Mouse (Mus musculus): Measurements from ENCODE around the gene Gtf2f2. TPM values are rescaled to one million over a fixed set of nuclear protein-coding genes. Genes with fewer than 3 reads are reported as not detected.

The Gtf2f2 gene
- polyA plus RNA-seq, 1 experiment from 2014 or later: 37.9 TPM

DNA sequence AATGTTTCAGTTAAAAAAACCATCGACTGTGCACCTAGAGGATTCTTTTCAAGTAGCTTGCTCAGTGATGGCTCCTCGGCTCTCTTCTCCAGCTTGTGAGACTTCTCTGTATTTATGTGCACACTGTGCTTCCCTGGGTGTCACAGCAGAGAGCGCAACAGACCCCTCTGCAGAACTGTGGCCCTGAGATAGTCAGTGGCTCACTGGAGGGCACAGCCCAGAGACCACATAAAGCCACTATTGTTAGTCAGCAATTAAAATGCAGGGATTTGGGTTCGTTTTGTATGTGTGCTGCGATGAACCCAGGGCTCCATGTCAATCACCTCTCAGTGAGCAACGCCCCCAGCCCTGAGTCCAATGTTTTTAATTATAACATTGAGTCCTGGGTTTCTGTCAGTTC is 159.8 kb downstream of the Gtf2f2 start:
- ATAC-seq (replicated peaks; ENCODE audit: low FRiP score): no peak
- no peaks in the 10 kb centered on the region for H3K9me3 ChIP-seq (replicated peaks)
- no peaks in the 10 kb centered on the region for H3K27me3 ChIP-seq
- H3K4me3 ChIP-seq (replicated peaks): no peak overlapping the region
- 79% methylated on average over 6 of the region's 6 CpGs for WGBS
- H3K9ac ChIP-seq: no peak overlapping the region
- H3K36me3 ChIP-seq: peaks cover 70% of the 10 kb centered on the region
- H3K4me2 ChIP-seq: no peak overlapping the region
- H3K27ac ChIP-seq: no peak overlapping the region
- peaks cover 27% of the 10 kb centered on the region for H3K4me1 ChIP-seq

DNA sequence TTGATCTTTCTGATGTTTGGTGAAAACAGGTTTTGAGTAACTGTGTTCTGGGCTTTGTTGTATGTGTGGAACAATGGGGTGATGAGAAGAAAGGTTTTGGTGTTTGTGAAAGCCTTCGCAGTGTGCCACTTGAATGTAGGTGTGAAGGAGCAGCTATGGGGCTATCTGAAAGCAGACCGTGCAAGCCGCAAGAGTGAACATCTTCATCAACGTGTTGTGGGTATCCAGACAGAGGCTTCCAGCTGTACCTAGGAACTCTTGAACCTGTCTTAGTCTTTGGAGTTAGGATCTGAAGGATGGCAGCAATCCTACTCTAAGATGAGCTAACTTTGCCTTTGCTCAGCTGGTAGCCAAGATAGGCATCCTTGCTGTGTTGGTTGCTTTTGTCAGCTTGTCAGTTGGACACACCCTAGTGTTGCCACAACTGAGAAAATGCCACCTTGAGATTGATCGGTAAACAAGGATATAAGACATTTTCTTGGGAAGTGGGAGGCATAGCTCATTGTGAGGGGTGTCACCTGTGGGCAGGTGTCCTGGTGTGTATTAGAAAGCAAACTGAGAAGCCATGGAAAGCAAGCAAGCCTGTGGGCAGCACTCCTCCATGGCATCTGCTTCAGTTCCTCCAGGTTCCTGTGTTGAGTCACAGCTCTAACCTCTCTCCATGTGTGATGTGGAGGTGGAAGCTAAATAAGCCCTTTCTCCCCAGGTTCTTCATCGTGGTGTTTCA is 160.7 kb downstream of the Gtf2f2 start:
- Histone ChIP-seq H3K4me1 (peaks cover 22% of the 10 kb centered on the region), H3K4me2 (no peak overlapping the region), H3K9me3 (replicated peaks) (no peaks in the 10 kb centered on the region), H3K27ac (no peak overlapping the region), H3K9ac (no peak overlapping the region), H3K27me3 (no peaks in the 10 kb centered on the region), H3K4me3 (replicated peaks) (no peak overlapping the region), H3K36me3 (peaks cover 70% of the 10 kb centered on the region)
- ATAC-seq (replicated peaks; ENCODE audit: low FRiP score): no peak
- WGBS: 83% methylated on average over 6 of the region's 6 CpGs

DNA sequence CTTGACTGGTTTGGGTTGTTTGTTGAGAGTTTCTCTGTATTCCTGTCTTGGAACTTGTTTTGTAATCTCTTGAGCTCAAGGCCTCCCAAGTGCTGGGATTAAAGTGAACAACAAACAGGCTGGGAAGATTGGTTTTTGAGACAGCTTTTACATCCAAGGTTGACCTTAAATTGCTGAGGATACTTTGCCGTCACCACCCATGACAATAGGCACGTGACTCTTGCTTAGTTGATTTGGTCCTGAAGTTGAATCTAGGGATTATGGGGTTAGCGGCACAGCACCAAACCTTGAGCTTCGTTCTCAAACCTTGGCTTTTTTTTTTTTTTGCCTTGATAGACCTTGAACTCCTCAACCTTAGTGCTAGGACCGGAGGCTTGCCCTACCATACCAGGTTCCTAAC is 161.4 kb downstream of the Gtf2f2 start:
- peaks cover 22% of the 10 kb centered on the region for H3K4me1 ChIP-seq
- H3K4me2 ChIP-seq: no peak overlapping the region
- H3K27me3 ChIP-seq: no peaks in the 10 kb centered on the region
- no peak overlapping the region for H3K9ac ChIP-seq
- WGBS: 85% methylated on average over 5 of the region's 5 CpGs
- no peak overlapping the region for H3K4me3 ChIP-seq (replicated peaks)
- no peak overlapping the region for H3K27ac ChIP-seq
- no peaks in the 10 kb centered on the region for H3K9me3 ChIP-seq (replicated peaks)
- ATAC-seq (replicated peaks; ENCODE audit: low FRiP score): no peak
- H3K36me3 ChIP-seq: peaks cover 67% of the 10 kb centered on the region

DNA sequence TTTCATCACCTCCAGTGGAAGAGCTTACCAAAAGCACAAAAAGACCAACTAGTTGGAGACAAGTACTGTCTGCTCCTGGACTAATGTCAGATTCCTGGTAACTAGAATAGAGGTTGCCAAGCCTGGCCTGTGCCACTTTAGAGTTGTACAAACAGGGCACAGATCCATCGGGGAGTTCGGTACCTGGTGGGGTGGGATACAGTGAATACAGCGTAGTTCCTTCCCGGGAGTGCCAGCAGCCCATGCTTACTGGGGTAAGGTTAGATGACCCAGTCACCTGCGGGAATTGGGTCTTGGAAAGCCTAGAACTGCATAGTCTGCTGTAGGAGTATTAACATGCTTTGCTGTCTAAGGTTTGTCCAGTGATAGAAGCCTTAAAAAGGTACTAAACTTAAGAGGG is 162.2 kb downstream of the Gtf2f2 start:
- Histone ChIP-seq H3K4me3 (replicated peaks) (no peak overlapping the region), H3K4me2 (0 out of 2 replicates have a peak overlapping the region, but pooled peaks have one; percentile 5), H3K27me3 (no peaks in the 10 kb centered on the region), H3K9ac (no peak overlapping the region), H3K36me3 (peaks cover 64% of the 10 kb centered on the region), H3K4me1 (peaks cover 25% of the 10 kb centered on the region), H3K27ac (no peak overlapping the region), H3K9me3 (replicated peaks) (no peaks in the 10 kb centered on the region)
- 98% methylated on average over 5 of the region's 5 CpGs for WGBS
- ATAC-seq (replicated peaks; ENCODE audit: low FRiP score): no peak

DNA sequence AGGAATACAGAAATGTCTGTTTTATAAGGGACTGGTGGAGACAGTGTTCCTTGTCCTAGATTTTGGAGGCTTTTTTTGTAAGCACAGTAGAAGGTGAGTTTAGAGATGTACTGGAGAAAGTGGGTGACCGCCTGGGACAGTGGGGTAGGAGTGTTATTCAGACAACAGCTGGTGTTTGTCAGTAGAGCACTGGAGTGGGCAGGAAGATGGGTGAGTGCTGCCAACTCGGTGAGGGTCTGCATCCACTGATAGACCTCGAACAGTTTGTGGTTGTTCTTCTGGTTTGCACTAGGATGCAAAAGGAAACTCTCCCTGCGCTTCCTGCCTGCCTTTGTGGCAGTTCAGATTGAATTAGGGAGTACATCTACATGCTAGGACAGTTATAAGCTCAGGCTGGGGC is 163.0 kb downstream of the Gtf2f2 start:
- Histone ChIP-seq H3K36me3 (peaks cover 58% of the 10 kb centered on the region), H3K27ac (no peak overlapping the region), H3K4me1 (peaks cover 25% of the 10 kb centered on the region), H3K9me3 (replicated peaks) (no peaks in the 10 kb centered on the region), H3K9ac (no peak overlapping the region), H3K4me3 (replicated peaks) (0 out of 2 replicates have a peak overlapping the region, but pooled peaks have one; percentile 5), H3K4me2 (no peak overlapping the region; the same call in 1 of the 2 replicates), H3K27me3 (no peaks in the 10 kb centered on the region)
- no peak for ATAC-seq (replicated peaks; ENCODE audit: low FRiP score)
- WGBS: 73% methylated on average over 4 of the region's 4 CpGs

Other genes starting within 250 kb of the Gtf2f2 start
- gene Slc25a30, start 223.8 kb downstream of the Gtf2f2 start, polyA plus RNA-seq (2015; fragmentation: Nextera tagmentation; extraction: Ambion mirVana): 9.7 and 10.4 TPM in 2 replicates
- gene Tpt1, start 165.8 kb downstream of the Gtf2f2 start, polyA plus RNA-seq (2015; fragmentation: Nextera tagmentation; extraction: Ambion mirVana): 1,011 and 1,156 TPM in 2 replicates
- gene Kctd4, start 55.9 kb downstream of the Gtf2f2 start, polyA plus RNA-seq (2015; fragmentation: Nextera tagmentation; extraction: Ambion mirVana): 0.30 and 0.48 TPM in 2 replicates
- gene Gpalpp1, start 99.9 kb upstream of the Gtf2f2 start, polyA plus RNA-seq (2015; fragmentation: Nextera tagmentation; extraction: Ambion mirVana): 12.7 and 14.3 TPM in 2 replicates
- gene Nufip1, start 100.0 kb upstream of the Gtf2f2 start, polyA plus RNA-seq (2015; fragmentation: Nextera tagmentation; extraction: Ambion mirVana): 17.5 TPM in 2 replicates